Mouse (Mus musculus) limb, embryonic 13.5 days (tissue): ENCODE measurements around the gene Tdrkh. TPM values are rescaled to one million over a fixed set of nuclear protein-coding genes. Genes with fewer than 3 reads are reported as not detected.

ENCODE experiments used
- ATAC-seq: fragments of 200-750 bp; cut with Nextera tagmentation; 2 replicates; pipeline ENCODE4 v1.8.0; 2017; ENCODE audit warnings: low read depth, moderate number of reproducible peaks, moderate TSS enrichment; ENCODE audit not compliant: low FRiP score
- H3K27ac ChIP-seq: fragments of 300-500 bp; sonication (generic); 2 replicates; pipeline ENCODE4 v1.5.1; 2015; ENCODE audit warnings: inconsistent platforms, mild to moderate bottlenecking, moderate library complexity
- H3K27me3 ChIP-seq: fragments of 300-500 bp; sonication (generic); 2 replicates; pipeline ENCODE4 v1.6.1; 2015; ENCODE audit warnings: mild to moderate bottlenecking, inconsistent platforms
- H3K36me3 ChIP-seq: fragments of 300-500 bp; sonication (generic); 2 replicates; pipeline ENCODE4 v1.6.1; 2015; ENCODE audit warnings: inconsistent platforms, mild to moderate bottlenecking, moderate library complexity
- H3K4me1 ChIP-seq: fragments of 300-500 bp; sonication (generic); 2 replicates; pipeline ENCODE4 v1.6.1; 2015; ENCODE audit warnings: inconsistent platforms
- H3K4me2 ChIP-seq: fragments of 300-500 bp; sonication (generic); replicated peaks from 2 replicates; pipeline ENCODE4 v1.6.1; 2015; ENCODE audit warnings: inconsistent platforms, mild to moderate bottlenecking, moderate library complexity
- H3K4me3 ChIP-seq: fragments of 300-500 bp; sonication (generic); 2 replicates; pipeline ENCODE4 v1.5.1; 2015; ENCODE audit warnings: moderate library complexity, mild to moderate bottlenecking, inconsistent platforms
- H3K9ac ChIP-seq: fragments of 300-500 bp; sonication (generic); 2 replicates; pipeline ENCODE4 v1.6.1; 2015; ENCODE audit warnings: mild to moderate bottlenecking, inconsistent platforms
- H3K9me3 ChIP-seq: fragments of 300-500 bp; sonication (generic); 2 replicates; pipeline ENCODE4 v1.6.1; 2016; ENCODE audit warnings: inconsistent platforms
- WGBS: fragments of 180-500 bp; shearing (Covaris S2); methylation state at CpG from one replicate; pipeline ENCODE4 v1.1.7; 2015; 5-methylcytosine and 5-hydroxymethylcytosine counted together
- polyA plus RNA-seq: library from polyadenylated mRNA; unstranded; fragments of >200 nt; fragmentation: Nextera tagmentation; extraction: Ambion mirVana; gene quantifications from 2 replicates; pipeline ENCODE4 v1.2.1, GENCODE M21; 2015

The Tdrkh gene
- polyA plus RNA-seq, 1 experiment from 2014 or later = 8.9 TPM

GRCm38 (mm10) chr3:94392128-94392527 lies 20.9 kb upstream of the Tdrkh start:
- Histone ChIP-seq H3K36me3 (no peaks in the 10 kb centered on the region), H3K4me2 (no peak overlapping the region), H3K27me3 (peaks cover 14% of the 10 kb centered on the region), H3K9ac (no peak overlapping the region), H3K27ac (no peak overlapping the region), H3K9me3 (no peaks in the 10 kb centered on the region), H3K4me3 (no peak overlapping the region), H3K4me1 (peaks cover 4% of the 10 kb centered on the region; the same call in 1 of the 2 replicates)
- ATAC-seq = no peak
- WGBS = 81% methylated on average over 2 of the region's 2 CpGs

GRCm38 (mm10) chr3:94393049-94393448 lies 20.0 kb upstream of the Tdrkh start:
- Histone ChIP-seq H3K4me1 (peaks cover 4% of the 10 kb centered on the region; the same call in 1 of the 2 replicates), H3K9me3 (no peaks in the 10 kb centered on the region), H3K36me3 (no peaks in the 10 kb centered on the region), H3K27ac (no peak overlapping the region), H3K4me2 (no peak overlapping the region), H3K4me3 (no peak overlapping the region), H3K9ac (no peak overlapping the region), H3K27me3 (peaks cover 23% of the 10 kb centered on the region)
- 50% methylated on average over 4 of the region's 4 CpGs for WGBS
- peak; percentile 82 for ATAC-seq

GRCm38 (mm10) chr3:94396336-94396735 lies 16.7 kb upstream of the Tdrkh start:
- H3K36me3 ChIP-seq = no peaks in the 10 kb centered on the region
- H3K4me1 ChIP-seq = peaks cover 14% of the 10 kb centered on the region
- H3K4me3 ChIP-seq = no peak overlapping the region
- H3K27ac ChIP-seq = no peak overlapping the region
- no peak overlapping the region for H3K4me2 ChIP-seq
- ATAC-seq = no peak
- H3K9ac ChIP-seq = no peak overlapping the region
- H3K27me3 ChIP-seq = peaks cover 56% of the 10 kb centered on the region
- H3K9me3 ChIP-seq = no peaks in the 10 kb centered on the region
- 69% methylated on average over 1 of the region's 1 CpGs for WGBS

GRCm38 (mm10) chr3:94396851-94397250 lies 16.2 kb upstream of the Tdrkh start:
- peaks cover 61% of the 10 kb centered on the region for H3K27me3 ChIP-seq
- no peak overlapping the region for H3K4me3 ChIP-seq
- H3K4me2 ChIP-seq = no peak overlapping the region
- H3K9me3 ChIP-seq = no peaks in the 10 kb centered on the region
- no peak for ATAC-seq
- H3K4me1 ChIP-seq = peaks cover 14% of the 10 kb centered on the region
- H3K27ac ChIP-seq = no peak overlapping the region
- WGBS = 82% methylated on average over 4 of the region's 4 CpGs
- H3K36me3 ChIP-seq = no peaks in the 10 kb centered on the region
- no peak overlapping the region for H3K9ac ChIP-seq

- Histone ChIP-seq H3K36me3 (no peaks in the 10 kb centered on the region), H3K27me3 (peaks cover 75% of the 10 kb centered on the region), H3K27ac (no peak within 1 kb of the TSS), H3K9me3 (no peaks in the 10 kb centered on the region), H3K4me3 (peak within 1 kb of the TSS; percentile 32), H3K4me2 (peak within 1 kb of the TSS; percentile 63), H3K9ac (peak within 1 kb of the TSS; percentile 45), H3K4me1 (peaks cover 14% of the 10 kb centered on the region)
- ATAC-seq = no peak
- WGBS = 70% methylated on average over 6 of the region's 6 CpGs
Measured at GRCm38 (mm10) chr3:94398217-94398616, 14.9 kb upstream of the Tdrkh start, which contains the start of gene Lingo4. TSS of gene Lingo4 (plus strand) at chr3:94398517.

GRCm38 (mm10) chr3:94398943-94399481 lies 14.1 kb upstream of the Tdrkh start:
- H3K36me3 ChIP-seq = no peaks in the 10 kb centered on the region
- peak overlapping the region; percentile 63 for H3K4me2 ChIP-seq
- peak overlapping the region; percentile 45 for H3K9ac ChIP-seq
- H3K9me3 ChIP-seq = no peaks in the 10 kb centered on the region
- H3K4me1 ChIP-seq = peaks cover 9% of the 10 kb centered on the region
- WGBS = 2% methylated on average over 20 of the region's 20 CpGs
- H3K4me3 ChIP-seq = peak overlapping the region; percentile 32
- H3K27ac ChIP-seq = no peak overlapping the region
- peaks cover 82% of the 10 kb centered on the region for H3K27me3 ChIP-seq
- no peak for ATAC-seq

- no peaks in the 10 kb centered on the region for H3K9me3 ChIP-seq
- no peak overlapping the region for H3K27ac ChIP-seq
- no peak for ATAC-seq
- H3K9ac ChIP-seq = no peak overlapping the region
- peaks cover 89% of the 10 kb centered on the region for H3K27me3 ChIP-seq
- no peaks in the 10 kb centered on the region for H3K36me3 ChIP-seq
- H3K4me2 ChIP-seq = 0 out of 2 replicates have a peak overlapping the region, but pooled peaks have one; percentile 63
- 53% methylated on average over 5 of the region's 5 CpGs for WGBS
- H3K4me1 ChIP-seq = peaks cover 15% of the 10 kb centered on the region
- H3K4me3 ChIP-seq = no peak overlapping the region; the same call in 1 of the 2 replicates
Measured at GRCm38 (mm10) chr3:94399663-94400310, 13.3 kb upstream of the Tdrkh start.

GRCm38 (mm10) chr3:94402451-94402850 lies 10.6 kb upstream of the Tdrkh start:
- ATAC-seq = no peak
- peaks cover 82% of the 10 kb centered on the region for H3K27me3 ChIP-seq

GRCm38 (mm10) chr3:94404366-94405054 lies 8.6 kb upstream of the Tdrkh start:
- WGBS = 24% methylated on average over 7 of the region's 7 CpGs
- no peaks in the 10 kb centered on the region for H3K9me3 ChIP-seq
- H3K27ac ChIP-seq = no peak overlapping the region
- no peaks in the 10 kb centered on the region for H3K36me3 ChIP-seq
- no peak overlapping the region for H3K4me3 ChIP-seq
- no peak overlapping the region for H3K4me2 ChIP-seq
- H3K9ac ChIP-seq = no peak overlapping the region
- H3K27me3 ChIP-seq = peaks cover 62% of the 10 kb centered on the region
- H3K4me1 ChIP-seq = peaks cover 12% of the 10 kb centered on the region; the same call in 1 of the 2 replicates
- ATAC-seq = peak; percentile 82; the same call in 1 of the 2 replicates

More at GRCm38 (mm10) chr3:94402451-94402850, 10.6 kb upstream of the Tdrkh start:
- Histone ChIP-seq H3K9me3 (no peaks in the 10 kb centered on the region), H3K27ac (no peak overlapping the region), H3K4me2 (no peak overlapping the region), H3K4me1 (peaks cover 21% of the 10 kb centered on the region), H3K4me3 (no peak overlapping the region), H3K36me3 (no peaks in the 10 kb centered on the region), H3K9ac (no peak overlapping the region)
- WGBS = 60% methylated on average over 8 of the region's 8 CpGs

- Histone ChIP-seq H3K4me1 (peaks cover 12% of the 10 kb centered on the region; the same call in 1 of the 2 replicates), H3K4me3 (no peak overlapping the region), H3K36me3 (no peaks in the 10 kb centered on the region), H3K9me3 (no peaks in the 10 kb centered on the region), H3K27me3 (peaks cover 51% of the 10 kb centered on the region), H3K27ac (no peak overlapping the region), H3K9ac (no peak overlapping the region), H3K4me2 (no peak overlapping the region)
- 57% methylated on average over 4 of the region's 4 CpGs for WGBS
- no peak for ATAC-seq
Measured at GRCm38 (mm10) chr3:94405561-94405960, 7.5 kb upstream of the Tdrkh start.

GRCm38 (mm10) chr3:94412530-94412929 lies 543 bp upstream of the Tdrkh start:
- Histone ChIP-seq H3K4me3 (peak overlapping the region; percentile 50), H3K36me3 (no peaks in the 10 kb centered on the region), H3K9me3 (no peaks in the 10 kb centered on the region), H3K4me1 (peaks cover 10% of the 10 kb centered on the region), H3K27me3 (peaks cover 6% of the 10 kb centered on the region; the same call in 1 of the 2 replicates), H3K9ac (peak overlapping the region; percentile 35; the same call in 1 of the 2 replicates), H3K27ac (no peak overlapping the region), H3K4me2 (peak overlapping the region; percentile 85)
- WGBS = 8% methylated on average over 25 of the region's 25 CpGs
- ATAC-seq = peak; percentile 25; the same call in 1 of the 2 replicates

GRCm38 (mm10) chr3:94430980-94431379 lies 17.9 kb downstream of the Tdrkh start:
- H3K9me3 ChIP-seq = no peaks in the 10 kb centered on the region
- no peak overlapping the region for H3K4me2 ChIP-seq
- H3K36me3 ChIP-seq = no peaks in the 10 kb centered on the region
- H3K27ac ChIP-seq = no peak overlapping the region
- no peaks in the 10 kb centered on the region for H3K4me1 ChIP-seq
- no peaks in the 10 kb centered on the region for H3K27me3 ChIP-seq
- no peak overlapping the region for H3K4me3 ChIP-seq
- H3K9ac ChIP-seq = no peak overlapping the region
- no peak for ATAC-seq
- 74% methylated on average over 2 of the region's 2 CpGs for WGBS
